Mouse (Mus musculus) small intestine, adult 2 months (tissue): ENCODE measurements around the gene Nfrkb. TPM values are rescaled to one million over a fixed set of nuclear protein-coding genes. Genes with fewer than 3 reads are reported as not detected.

Source experiments
- H3K27ac ChIP-seq: fragments of 200-500 bp; 2 replicates; pipeline ENCODE4 v1.5.1; 2012; ENCODE audit warnings: low read depth, low read length, control low read depth, inconsistent platforms; ENCODE audit not compliant: insufficient read depth
- H3K27me3 ChIP-seq: fragments of 200-500 bp; 2 replicates; pipeline ENCODE4 v1.6.1; 2012; ENCODE audit warnings: mild to moderate bottlenecking, moderate library complexity, low read length, inconsistent platforms; ENCODE audit not compliant: control insufficient read depth, insufficient read depth
- H3K36me3 ChIP-seq: fragments of 200-500 bp; 2 replicates; pipeline ENCODE4 v1.6.1; 2012; ENCODE audit warnings: mild to moderate bottlenecking, low read length, control low read depth, inconsistent platforms; ENCODE audit not compliant: control insufficient read depth, insufficient read depth
- H3K4me1 ChIP-seq: fragments of 200-500 bp; 2 replicates; pipeline ENCODE4 v1.6.1; 2012; ENCODE audit warnings: low read length, inconsistent platforms, mixed read lengths; ENCODE audit not compliant: control insufficient read depth, insufficient read depth, insufficient read length
- H3K4me3 ChIP-seq: fragments of 200-500 bp; 2 replicates; pipeline ENCODE4 v1.5.1; 2012; ENCODE audit warnings: low read depth, mild to moderate bottlenecking, control low read depth, inconsistent platforms, low read length, moderate library complexity
- CTCF ChIP-seq: fragments of 200-500 bp; IDR thresholded peaks from 2 replicates; pipeline ENCODE4 v1.5.1; 2012; ENCODE audit warnings: low read depth, mild to moderate bottlenecking, control low read depth, inconsistent platforms, low read length, moderate library complexity, mixed read lengths; ENCODE audit not compliant: insufficient replicate concordance, insufficient read length; ENCODE audit errors: extremely low read depth
- POLR2A ChIP-seq: fragments of 200-500 bp; IDR thresholded peaks from 2 replicates; pipeline ENCODE4 v1.6.1; 2012; ENCODE audit warnings: low read depth, mild to moderate bottlenecking, control low read depth, inconsistent platforms, low read length, moderate library complexity
- WGBS: fragments of 180-500 bp; shearing (Covaris S2); methylation state at CpG from one replicate; pipeline ENCODE4 v1.1.7; 2018; 5-methylcytosine and 5-hydroxymethylcytosine counted together
- polyA plus RNA-seq: library from polyadenylated mRNA; depleted of rRNA; stranded (reverse); fragments of >200 nt; gene quantifications from 2 replicates; pipeline ENCODE4 v1.2.3, GENCODE M21; 2012

Gene Nfrkb
- polyA plus RNA-seq, 1 experiment: 11.1 TPM

DNA sequence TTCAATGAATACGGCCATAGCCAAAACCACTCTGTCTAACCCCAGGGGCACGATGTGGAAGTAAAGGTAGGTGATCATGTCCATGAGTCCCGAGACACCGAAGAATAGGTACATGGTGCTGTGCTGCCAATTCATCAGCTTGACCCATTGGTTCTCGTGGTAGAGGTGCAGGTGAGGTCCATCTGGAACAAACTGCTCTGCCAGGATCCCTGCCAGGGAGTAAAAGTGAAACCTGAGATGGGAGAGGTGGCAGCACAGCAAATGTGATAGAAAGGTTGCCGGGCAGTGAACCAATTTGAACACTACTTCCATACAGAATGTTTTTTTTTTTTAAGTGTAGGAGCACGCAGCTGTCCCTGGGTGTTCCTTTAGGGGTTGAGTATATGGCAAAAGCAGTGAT is 43.0 kb downstream of the Nfrkb start:
- Histone ChIP-seq H3K4me3 (no peak overlapping the region), H3K27ac (no peak overlapping the region)
- WGBS: 50% methylated on average over 7 of the region's 7 CpGs

DNA sequence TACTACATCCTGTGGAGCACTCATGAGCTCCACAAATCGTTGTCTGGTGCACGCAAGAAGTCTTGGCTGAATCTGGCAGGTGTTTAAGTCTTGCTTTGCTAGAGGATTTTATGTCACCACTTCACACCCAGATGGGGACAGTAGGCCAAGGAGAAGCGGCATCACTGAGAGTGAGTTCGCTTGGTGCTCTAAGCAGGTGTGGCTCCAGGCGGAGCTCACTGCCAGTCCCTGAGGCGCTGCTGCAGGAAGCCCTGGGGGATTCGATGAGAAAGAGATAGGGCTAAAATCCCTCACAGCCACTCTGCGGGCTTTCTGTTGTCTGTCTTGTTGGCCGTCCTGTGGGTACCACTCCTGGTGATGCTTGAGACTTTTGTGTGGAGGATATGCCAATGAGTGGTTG is 44.0 kb downstream of the Nfrkb start:
- TF ChIP-seq POLR2A (no peak), CTCF (no peak)
- no peaks in the 10 kb centered on the region for H3K27me3 ChIP-seq
- H3K4me1 ChIP-seq: peaks cover 11% of the 10 kb centered on the region
- H3K27ac ChIP-seq: no peak overlapping the region
- H3K4me3 ChIP-seq: no peak overlapping the region
- WGBS: 54% methylated on average over 9 of the region's 9 CpGs
- peaks cover 32% of the 10 kb centered on the region for H3K36me3 ChIP-seq

More for the DNA sequence above, 43.0 kb downstream of the Nfrkb start:
- peaks cover 29% of the 10 kb centered on the region for H3K36me3 ChIP-seq
- H3K27me3 ChIP-seq: no peaks in the 10 kb centered on the region
- H3K4me1 ChIP-seq: peaks cover 10% of the 10 kb centered on the region
- TF ChIP-seq POLR2A (no peak), CTCF (no peak)

DNA sequence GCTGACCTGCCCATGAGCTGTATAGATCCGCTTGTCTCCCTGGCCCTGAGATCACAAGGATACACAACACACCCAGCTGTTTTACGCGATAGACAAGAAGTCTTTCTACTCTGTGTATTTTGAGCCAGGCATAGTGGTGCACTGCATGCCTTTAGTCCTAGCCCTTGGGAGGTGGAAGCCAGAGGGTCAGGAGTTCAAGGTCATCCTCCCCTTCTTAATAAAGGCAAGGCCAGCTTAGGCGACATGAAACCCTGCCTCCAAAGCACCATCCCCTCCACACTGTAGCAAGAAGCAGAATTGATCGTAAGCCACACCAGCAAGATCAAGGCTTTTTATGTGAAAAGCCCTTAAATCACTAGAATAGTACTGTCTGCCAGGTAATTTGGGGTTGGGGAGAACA is 45.8 kb downstream of the Nfrkb start:
- TF ChIP-seq CTCF (no peak), POLR2A (no peak)
- Histone ChIP-seq H3K4me1 (peaks cover 18% of the 10 kb centered on the region), H3K27me3 (no peaks in the 10 kb centered on the region), H3K27ac (no peak overlapping the region), H3K4me3 (no peak overlapping the region), H3K36me3 (peaks cover 24% of the 10 kb centered on the region)
- 85% methylated on average over 5 of the region's 5 CpGs for WGBS

DNA sequence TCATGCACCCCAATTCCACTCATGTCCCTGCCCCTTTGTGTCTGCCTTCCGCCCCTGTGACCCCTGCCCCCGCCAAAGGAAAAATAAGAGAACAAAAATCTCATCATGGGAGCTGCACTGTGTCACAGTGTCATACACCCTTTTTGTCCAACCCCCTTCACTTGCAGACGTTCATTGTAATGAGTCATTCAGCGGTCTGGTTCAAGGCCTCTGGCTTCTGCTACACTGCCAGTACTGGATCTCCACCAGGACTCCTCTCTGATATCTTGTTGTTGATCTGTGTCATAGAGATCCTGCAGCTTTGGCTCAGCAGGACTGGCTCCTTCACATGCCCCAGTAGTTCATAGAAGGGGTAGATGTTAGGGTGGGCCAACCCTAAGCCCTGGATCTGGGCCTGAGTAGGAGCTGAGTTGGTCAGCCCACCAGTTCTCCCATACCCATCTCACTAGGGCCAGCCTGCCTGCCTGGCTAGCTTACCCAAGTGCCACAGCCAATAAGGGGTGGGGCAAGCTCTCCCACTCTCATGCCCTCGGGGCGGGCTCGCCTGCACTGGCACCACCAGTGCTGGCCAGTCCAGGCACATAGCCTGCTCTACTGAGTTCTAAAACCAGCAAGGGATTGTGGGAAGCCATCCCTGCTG is 46.5 kb downstream of the Nfrkb start:
- H3K4me1 ChIP-seq: peaks cover 18% of the 10 kb centered on the region
- H3K4me3 ChIP-seq: no peak overlapping the region
- WGBS: 59% methylated on average over 7 of the region's 7 CpGs
- TF ChIP-seq CTCF (no peak), POLR2A (no peak)
- no peak overlapping the region for H3K27ac ChIP-seq
- H3K27me3 ChIP-seq: no peaks in the 10 kb centered on the region
- H3K36me3 ChIP-seq: peaks cover 17% of the 10 kb centered on the region

DNA sequence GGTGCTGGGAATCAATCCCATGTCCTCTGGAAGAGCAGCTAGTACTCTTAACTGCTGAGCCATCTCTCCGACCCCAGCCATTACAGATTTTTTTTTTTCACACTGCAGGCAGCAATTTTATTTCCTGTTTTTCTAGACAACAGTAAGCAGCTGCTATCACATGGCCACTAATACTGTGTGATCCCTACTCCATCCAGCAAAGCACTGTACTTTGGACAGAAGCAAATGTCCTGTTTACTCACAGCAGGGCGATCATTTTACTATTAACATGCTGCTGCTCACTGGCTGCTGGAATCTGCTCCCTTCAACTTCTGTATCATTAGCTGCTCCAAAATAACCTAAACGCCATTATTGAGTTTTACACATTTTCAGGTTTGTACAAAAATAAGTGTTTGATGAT is 47.4 kb downstream of the Nfrkb start:
- Histone ChIP-seq H3K27ac (no peak overlapping the region; the same call in 1 of the 2 replicates), H3K4me3 (no peak overlapping the region), H3K36me3 (peaks cover 8% of the 10 kb centered on the region), H3K4me1 (peaks cover 18% of the 10 kb centered on the region), H3K27me3 (no peaks in the 10 kb centered on the region)
- 27% methylated on average over 3 of the region's 3 CpGs for WGBS
- no peak for TF ChIP-seq POLR2A
- TF ChIP-seq CTCF: no peak

DNA sequence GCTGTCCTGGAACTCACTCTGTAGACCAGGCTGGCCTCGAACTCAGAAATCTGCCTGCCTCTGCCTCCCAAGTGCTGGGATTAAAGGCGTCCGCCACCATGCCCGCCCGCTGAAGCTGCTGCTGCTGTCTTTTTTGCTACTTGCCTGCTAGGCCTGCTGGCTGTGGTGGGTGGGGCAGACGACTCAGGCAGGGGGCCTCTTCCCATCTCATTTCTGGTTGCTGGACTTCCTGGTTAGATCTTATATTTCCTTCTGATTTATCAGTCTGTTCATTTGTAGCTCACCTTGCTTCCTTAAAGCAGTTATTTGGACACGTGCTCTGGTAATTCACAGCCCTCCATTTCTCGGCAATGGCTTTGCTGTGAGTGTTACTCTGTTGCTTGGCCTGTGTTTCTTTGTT is 49.4 kb downstream of the Nfrkb start:
- no peak overlapping the region for H3K4me3 ChIP-seq
- H3K4me1 ChIP-seq: peaks cover 24% of the 10 kb centered on the region
- peaks cover 3% of the 10 kb centered on the region; the same call in 1 of the 2 replicates for H3K36me3 ChIP-seq
- no peak for TF ChIP-seq CTCF
- no peak for TF ChIP-seq POLR2A
- no peaks in the 10 kb centered on the region for H3K27me3 ChIP-seq
- peak overlapping the region; percentile 42; the same call in 1 of the 2 replicates for H3K27ac ChIP-seq
- 67% methylated on average over 8 of the region's 8 CpGs for WGBS

DNA sequence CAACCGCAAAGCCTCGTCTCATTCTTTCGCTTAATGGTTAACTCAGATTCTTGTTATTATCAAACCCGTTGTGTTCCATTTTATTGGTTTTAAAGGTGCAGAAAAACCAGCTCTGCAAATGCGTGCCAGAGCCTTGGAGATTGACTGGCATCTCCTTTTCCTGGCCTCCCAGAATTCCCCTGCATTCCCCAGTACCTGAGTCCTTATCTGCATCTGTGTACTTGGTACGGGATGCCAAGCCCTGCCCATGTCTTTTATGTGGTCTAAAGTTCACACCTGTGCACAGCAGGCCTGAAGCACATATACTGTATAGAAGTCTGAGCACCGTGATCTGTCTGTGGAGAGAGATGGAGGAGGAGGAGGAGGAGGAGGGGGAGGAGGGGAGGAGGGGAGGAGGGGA is 51.9 kb downstream of the Nfrkb start:
- 28% methylated on average over 7 of the region's 7 CpGs for WGBS
- Histone ChIP-seq H3K4me3 (no peak overlapping the region), H3K27ac (peak overlapping the region; percentile 77; the same call in 1 of the 2 replicates), H3K36me3 (peaks cover 3% of the 10 kb centered on the region; the same call in 1 of the 2 replicates), H3K4me1 (peaks cover 24% of the 10 kb centered on the region; the same call in 1 of the 2 replicates), H3K27me3 (no peaks in the 10 kb centered on the region)
- TF ChIP-seq POLR2A (no peak), CTCF (no peak)
